Mouse (Mus musculus) cerebellum, adult 2 months (tissue): Measurements from ENCODE around the gene Hectd4.

Experiments
- CTCF ChIP-seq: fragments of 200-500 bp; IDR thresholded peaks from 2 replicates; pipeline ENCODE4 v1.5.1; 2011; ENCODE audit warnings: low read depth, mild to moderate bottlenecking, control low read depth, low read length, moderate library complexity, borderline replicate concordance; ENCODE audit not compliant: insufficient read depth
- POLR2A ChIP-seq: fragments of 200-500 bp; IDR thresholded peaks from 2 replicates; pipeline ENCODE4 v1.6.1; 2011; ENCODE audit warnings: low read length, control low read depth, borderline replicate concordance; ENCODE audit not compliant: insufficient read depth

- no peak for TF ChIP-seq CTCF
- no peak for TF ChIP-seq POLR2A
These were observed 32.4 kb upstream of the Hectd4 start for GRCm38 (mm10) chr5:121187580-121188001.
